Mouse (Mus musculus): ENCODE measurements at regions not wholly inside any gene's neighbourhood (a gene's known extent, or its start where the extent isn't known, plus 50 kb on each side); places are given as distances from the start of the nearest gene placed in this dataset.

- no peak for DNase-seq (ENCODE audit: low spot score)
These were observed 222.6 kb downstream of the Wdr11 start for GRCm38 (mm10) chr7:129814149-129814860.

- no peak for DNase-seq (ENCODE audit: low spot score)
These were observed 227.2 kb downstream of the Wdr11 start for GRCm38 (mm10) chr7:129818833-129819232.

GRCm38 (mm10) chr7:129819651-129820050 is 228.0 kb downstream of the Wdr11 start:
- no peak for DNase-seq (ENCODE audit: low spot score)

GRCm38 (mm10) chr7:129828970-129829369 is 237.3 kb downstream of the Wdr11 start:
- DNase-seq (ENCODE audit: low spot score) = no peak

- no peak for DNase-seq (ENCODE audit: low spot score)
These were observed 241.2 kb downstream of the Wdr11 start for GRCm38 (mm10) chr7:129832830-129833229.

GRCm38 (mm10) chr7:129842303-129843122 is 250.8 kb downstream of the Wdr11 start:
- DNase-seq (ENCODE audit: low spot score) = peak; percentile 66

- DNase-seq (ENCODE audit: low spot score) = no peak
These were observed 255.5 kb downstream of the Wdr11 start for GRCm38 (mm10) chr7:129847136-129847535.

- DNase-seq (ENCODE audit: low spot score) = no peak
These were observed 261.9 kb downstream of the Wdr11 start for GRCm38 (mm10) chr7:129853596-129853995.

- no peak for DNase-seq (ENCODE audit: low spot score)
These were observed 263.3 kb downstream of the Wdr11 start for GRCm38 (mm10) chr7:129854942-129855341.

- DNase-seq (ENCODE audit: low spot score) = no peak
These were observed 271.3 kb downstream of the Wdr11 start for GRCm38 (mm10) chr7:129862966-129863365.

GRCm38 (mm10) chr7:129865536-129865935 is 273.9 kb downstream of the Wdr11 start:
- no peak for DNase-seq (ENCODE audit: low spot score)

- DNase-seq (ENCODE audit: low spot score) = no peak
These were observed 280.6 kb downstream of the Wdr11 start for GRCm38 (mm10) chr7:129872208-129872790.

- DNase-seq (ENCODE audit: low spot score) = no peak
These were observed 284.7 kb downstream of the Wdr11 start for GRCm38 (mm10) chr7:129876202-129876851.

- no peak for DNase-seq (ENCODE audit: low spot score)
These were observed 285.2 kb downstream of the Wdr11 start for GRCm38 (mm10) chr7:129876852-129877223.

GRCm38 (mm10) chr7:129896291-129896690 is 304.6 kb downstream of the Wdr11 start:
- no peak for DNase-seq (ENCODE audit: low spot score)

GRCm38 (mm10) chr7:129897511-129897910 is 305.8 kb downstream of the Wdr11 start:
- no peak for DNase-seq (ENCODE audit: low spot score)

GRCm38 (mm10) chr7:129902256-129902655 is 310.6 kb downstream of the Wdr11 start:
- DNase-seq (ENCODE audit: low spot score) = no peak

- no peak for DNase-seq (ENCODE audit: low spot score)
These were observed 311.5 kb downstream of the Wdr11 start for GRCm38 (mm10) chr7:129903126-129903525.

GRCm38 (mm10) chr7:129906131-129906530 is 314.5 kb downstream of the Wdr11 start:
- DNase-seq (ENCODE audit: low spot score) = no peak

- no peak for DNase-seq (ENCODE audit: low spot score)
These were observed 317.2 kb downstream of the Wdr11 start for GRCm38 (mm10) chr7:129908826-129909225.

GRCm38 (mm10) chr7:129909730-129910129 is 318.1 kb downstream of the Wdr11 start:
- DNase-seq (ENCODE audit: low spot score) = no peak

GRCm38 (mm10) chr7:129910826-129911225 is 319.2 kb downstream of the Wdr11 start:
- DNase-seq (ENCODE audit: low spot score) = no peak
